Mouse (Mus musculus): Measurements from ENCODE around the gene Cyp1a2. TPM values are rescaled to one million over a fixed set of nuclear protein-coding genes. Genes with fewer than 3 reads are reported as not detected.

The Cyp1a2 gene
- not detected for polyA plus RNA-seq (2017; shearing (Covaris generic))

DNA sequence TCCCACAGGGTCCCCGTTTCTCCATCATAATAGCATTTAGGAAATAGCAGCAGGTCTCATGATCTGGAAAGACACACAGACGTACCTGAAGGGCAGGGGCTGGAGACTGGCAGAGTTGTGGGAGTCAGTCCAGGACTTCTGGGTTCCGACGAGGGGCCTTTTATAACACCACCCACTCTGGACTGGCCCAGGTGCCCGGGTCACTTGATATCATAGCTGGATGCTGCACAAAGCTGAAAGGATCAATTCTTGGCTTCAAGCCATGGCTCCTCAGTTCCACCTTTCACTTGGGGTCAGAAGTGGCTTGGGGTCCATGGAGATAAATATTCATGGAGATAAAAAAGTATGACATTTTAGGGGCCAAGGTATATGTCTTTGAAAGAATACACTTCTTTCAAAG, at the start of gene Cyp1a2:
Gene Cyp1a2, minus strand, starts transcription at position 184 of the 400 bp plus-strand sequence.

DNA sequence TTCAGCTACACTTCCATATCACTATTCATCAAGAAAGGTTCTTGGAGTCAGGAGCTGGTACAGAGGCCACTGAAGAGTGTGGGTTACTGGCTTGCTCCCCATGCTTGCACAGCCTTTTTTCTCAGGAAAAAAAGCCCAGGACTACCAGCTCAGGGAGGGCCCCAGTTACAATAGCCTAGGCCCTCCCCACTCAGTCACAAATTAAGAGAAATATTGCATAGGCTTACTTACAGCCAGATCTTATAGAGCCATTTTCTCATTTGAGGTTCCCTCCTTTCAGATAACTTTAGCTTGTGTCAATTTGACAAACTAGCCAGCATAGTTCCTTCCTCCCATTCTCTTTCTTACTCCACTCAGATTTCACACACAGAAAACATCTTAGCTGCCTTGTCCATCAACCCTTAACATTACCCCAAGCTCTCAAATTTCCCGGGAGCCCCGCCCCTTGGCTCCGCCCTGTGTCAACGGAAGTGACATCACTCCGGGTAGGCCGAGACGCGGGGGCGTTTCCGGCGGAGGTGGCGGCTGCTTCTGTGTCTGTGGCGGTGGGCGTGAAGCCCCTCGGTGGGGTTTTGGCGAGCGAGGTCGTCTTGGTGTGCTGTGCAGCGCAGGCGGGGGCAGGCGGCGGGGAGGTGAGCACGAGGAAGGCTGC, 24.7 kb upstream of the Cyp1a2 start, which contains the start of gene Edc3:
Gene Edc3, plus strand, starts transcription at position 473 of the 652 bp plus-strand sequence.

DNA sequence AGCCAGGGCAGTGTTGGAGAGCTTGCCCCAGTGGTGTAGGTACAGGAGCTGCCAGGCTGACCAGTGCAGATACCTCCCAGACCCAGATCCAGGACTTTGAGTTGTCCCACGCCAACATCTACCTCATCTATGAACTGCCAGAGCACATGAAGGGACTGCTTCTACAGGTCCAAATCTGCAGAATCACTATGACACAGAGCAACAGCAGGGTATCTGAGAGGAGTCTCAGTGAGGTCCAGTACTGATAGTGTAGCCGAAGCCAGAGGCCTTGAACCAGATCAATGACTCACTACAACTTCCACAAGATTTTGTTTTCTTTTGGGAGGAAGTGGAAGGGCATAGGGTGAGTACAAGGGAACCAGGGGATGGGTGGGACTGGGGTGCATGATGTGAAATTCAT, 4.2 kb upstream of the Cyp1a2 start, which contains the start of gene Cyp1a1:
Gene Cyp1a1, plus strand, starts transcription at position 178 of the 400 bp plus-strand sequence.

DNA sequence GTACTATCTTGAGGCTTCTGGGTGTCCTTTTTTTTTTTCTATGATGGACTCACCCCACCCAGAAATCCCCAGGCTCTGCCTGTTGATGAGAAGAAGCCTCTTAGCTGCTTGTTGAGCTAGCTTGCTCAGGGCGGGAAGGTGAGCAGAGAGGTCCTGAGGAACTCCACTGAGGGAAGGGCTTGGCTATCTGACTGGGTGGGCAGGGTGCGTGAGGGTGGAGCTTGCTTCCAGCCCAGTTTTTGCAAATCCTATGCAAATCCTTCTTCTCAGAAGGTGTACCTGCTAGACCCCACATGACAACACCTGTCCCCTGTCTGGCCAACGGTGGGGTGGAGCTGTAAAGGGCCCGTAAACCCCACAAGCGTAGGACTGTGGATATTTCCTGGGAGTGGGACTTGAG, 30.2 kb downstream of the Cyp1a2 start, which contains the start of gene Csk:
Gene Csk, minus strand, starts transcription at position 349 of the 400 bp plus-strand sequence.

Other genes with a start within 250 kb of the Cyp1a2 start
- 185 TPM for gene Ppcdc, start 243.6 kb downstream of the Cyp1a2 start, polyA plus RNA-seq (2017; shearing (Covaris generic))
- 0.73 TPM for gene Scamp5, start 215.6 kb downstream of the Cyp1a2 start, polyA plus RNA-seq (2017; shearing (Covaris generic))
- not detected for gene Rpp25, start 179.7 kb downstream of the Cyp1a2 start, polyA plus RNA-seq (2017; shearing (Covaris generic))
- gene Cox5a, start 162.4 kb downstream of the Cyp1a2 start, polyA plus RNA-seq (2017; shearing (Covaris generic)) = 235 TPM
- gene Fam219b, start 146.2 kb downstream of the Cyp1a2 start, polyA plus RNA-seq (2017; shearing (Covaris generic)) = 16.4 TPM
- gene Mpi, start 130.9 kb downstream of the Cyp1a2 start, polyA plus RNA-seq (2017; shearing (Covaris generic)) = 22.8 TPM
- 121 TPM for gene Scamp2, start 122.8 kb downstream of the Cyp1a2 start, polyA plus RNA-seq (2017; shearing (Covaris generic))
- 98.6 TPM for gene Ulk3, start 94.3 kb downstream of the Cyp1a2 start, polyA plus RNA-seq (2017; shearing (Covaris generic))
- gene Cplx3, start 77.4 kb downstream of the Cyp1a2 start, polyA plus RNA-seq (2017; shearing (Covaris generic)) = not detected
- 0.20 TPM for gene Lman1l, start 62.9 kb downstream of the Cyp1a2 start, polyA plus RNA-seq (2017; shearing (Covaris generic))
- 193 TPM for gene Csk, start 30.1 kb downstream of the Cyp1a2 start, polyA plus RNA-seq (2017; shearing (Covaris generic))
- gene Cyp1a1, start 4.2 kb upstream of the Cyp1a2 start, polyA plus RNA-seq (2017; shearing (Covaris generic)) = 1.0 TPM
- gene Edc3, start 24.8 kb upstream of the Cyp1a2 start, polyA plus RNA-seq (2017; shearing (Covaris generic)) = 58.7 TPM
- 183 TPM for gene Clk3, start 82.2 kb upstream of the Cyp1a2 start, polyA plus RNA-seq (2017; shearing (Covaris generic))
- gene Arid3b, start 153.1 kb upstream of the Cyp1a2 start, polyA plus RNA-seq (2017; shearing (Covaris generic)) = 56.3 TPM
- gene Ubl7, start 227.3 kb upstream of the Cyp1a2 start, polyA plus RNA-seq (2017; shearing (Covaris generic)) = 94.4 TPM